Mouse (Mus musculus) kidney, adult 2 months (tissue): Measurements from ENCODE around the gene Vars. TPM values are rescaled to one million over a fixed set of nuclear protein-coding genes. Genes with fewer than 3 reads are reported as not detected.
"Not testable (repeated sequence)": the region's sequence is repeated elsewhere in the genome, so short reads cannot be mapped to it uniquely, and the experiment has no call there.

Source experiments
- DNase-seq: peaks from one replicate; pipeline ENCODE4 v3.0.0; 2021
- H3K27ac ChIP-seq: fragments of 200-500 bp; 2 replicates; pipeline ENCODE4 v1.5.1; 2012; ENCODE audit warnings: low read depth, low read length, control low read depth, inconsistent platforms; ENCODE audit not compliant: insufficient read depth
- H3K27me3 ChIP-seq: fragments of 200-500 bp; replicated peaks from 2 replicates; pipeline ENCODE4 v1.6.1; 2012; ENCODE audit warnings: mild to moderate bottlenecking, moderate library complexity, low read length, inconsistent platforms; ENCODE audit not compliant: control insufficient read depth, insufficient read depth
- H3K36me3 ChIP-seq: fragments of 200-500 bp; 2 replicates; pipeline ENCODE4 v1.6.1; 2012; ENCODE audit warnings: mild to moderate bottlenecking, moderate library complexity, low read length, inconsistent platforms; ENCODE audit not compliant: control insufficient read depth, insufficient read depth
- H3K4me1 ChIP-seq: fragments of 200-500 bp; 2 replicates; pipeline ENCODE4 v1.6.1; 2011; ENCODE audit warnings: low read length; ENCODE audit not compliant: control insufficient read depth, insufficient read depth
- H3K4me3 ChIP-seq: fragments of 200-500 bp; 2 replicates; pipeline ENCODE4 v1.5.1; 2011; ENCODE audit warnings: mild to moderate bottlenecking, low read depth, low read length, control low read depth; ENCODE audit not compliant: insufficient read depth
- CTCF ChIP-seq: fragments of 200-500 bp; conservative IDR thresholded peaks from 2 replicates; pipeline ENCODE4 v1.5.1; 2011; ENCODE audit warnings: low read depth, mild to moderate bottlenecking, control low read depth, low read length, moderate library complexity, mixed read lengths; ENCODE audit not compliant: insufficient read depth, insufficient read length
- POLR2A ChIP-seq: fragments of 200-500 bp; IDR thresholded peaks from one replicate; pipeline ENCODE4 v1.6.1; 2011; ENCODE audit warnings: low read depth, low read length, control low read depth
- WGBS: fragments of 180-500 bp; shearing (Covaris S2); methylation state at CpG from one replicate; pipeline ENCODE4 v1.1.7; 2018; 5-methylcytosine and 5-hydroxymethylcytosine counted together
- polyA plus RNA-seq: library from polyadenylated mRNA; depleted of rRNA; stranded (reverse); fragments of >200 nt; gene quantifications from 2 replicates; pipeline ENCODE4 v1.2.3, GENCODE M21; 2012

The Vars gene
- polyA plus RNA-seq, 1 experiment, result 52.5 TPM

DNA sequence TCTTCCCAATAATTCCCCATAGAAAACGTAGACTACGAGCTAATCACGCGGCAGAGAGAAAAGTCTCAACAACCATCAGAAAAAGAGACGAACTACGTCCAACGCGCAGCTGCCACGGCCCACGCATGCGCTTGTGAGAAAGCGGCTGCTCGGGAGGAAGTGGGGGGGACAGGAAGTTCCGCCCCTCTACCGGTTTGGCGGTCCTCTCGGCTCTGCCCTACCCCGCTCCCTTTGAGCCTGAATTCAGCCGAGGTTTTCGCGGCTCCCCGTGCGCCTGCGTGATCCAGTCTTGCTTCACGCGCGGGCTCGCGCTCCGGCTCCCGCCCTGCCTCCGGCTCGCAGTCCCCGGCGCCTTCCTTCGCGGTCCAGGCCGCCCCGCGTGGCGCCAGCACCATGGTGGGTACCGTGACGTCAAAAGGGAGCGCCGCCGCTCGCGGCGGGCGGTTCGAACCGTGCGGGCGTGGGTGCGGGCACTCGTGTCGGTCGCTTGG, 19.1 kb upstream of the Vars start, which contains the start of gene Lsm2:
TSS of gene Lsm2 (plus strand) at position 173 of the 491 bp plus-strand sequence.
- WGBS, result under 1% methylated on average over 58 of the region's 58 CpGs
- peak within 1 kb of the TSS; percentile 81 for H3K4me3 ChIP-seq
- peaks cover 15% of the 10 kb centered on the region; the same call in 1 of the 2 replicates for H3K4me1 ChIP-seq
- H3K27ac ChIP-seq, result peak within 1 kb of the TSS; percentile 93
- no peaks in the 10 kb centered on the region for H3K36me3 ChIP-seq
- H3K27me3 ChIP-seq, result no peaks in the 10 kb centered on the region
- peak; percentile 96 for DNase-seq
- TF ChIP-seq POLR2A (peak; percentile 86), CTCF (no peak)

DNA sequence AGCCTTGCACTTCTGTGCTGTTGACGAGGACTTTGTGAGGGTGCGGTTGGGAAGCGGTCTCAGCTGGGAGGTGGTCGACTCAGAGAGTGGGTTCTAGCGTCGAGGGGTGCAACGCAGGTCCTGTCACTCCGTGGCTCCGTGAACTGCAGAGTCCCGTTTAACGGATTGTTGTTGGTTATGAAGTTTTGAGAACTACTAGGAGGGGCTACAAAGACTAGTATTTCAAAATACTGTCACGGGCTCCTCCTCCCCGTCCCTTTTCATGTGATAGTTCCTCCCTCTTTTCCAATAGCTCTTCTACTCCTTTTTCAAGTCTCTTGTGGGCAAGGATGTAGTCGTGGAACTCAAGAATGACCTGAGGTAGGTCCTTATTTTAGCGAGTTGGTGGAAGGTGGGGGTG, 18.5 kb upstream of the Vars start:
- Histone ChIP-seq H3K4me3 (peak overlapping the region; percentile 81), H3K27me3 (no peaks in the 10 kb centered on the region), H3K27ac (no peak overlapping the region), H3K36me3 (no peaks in the 10 kb centered on the region), H3K4me1 (peaks cover 15% of the 10 kb centered on the region; the same call in 1 of the 2 replicates)
- WGBS, result under 1% methylated on average over 15 of the region's 15 CpGs
- TF ChIP-seq CTCF (no peak), POLR2A (no peak)
- DNase-seq, result no peak

DNA sequence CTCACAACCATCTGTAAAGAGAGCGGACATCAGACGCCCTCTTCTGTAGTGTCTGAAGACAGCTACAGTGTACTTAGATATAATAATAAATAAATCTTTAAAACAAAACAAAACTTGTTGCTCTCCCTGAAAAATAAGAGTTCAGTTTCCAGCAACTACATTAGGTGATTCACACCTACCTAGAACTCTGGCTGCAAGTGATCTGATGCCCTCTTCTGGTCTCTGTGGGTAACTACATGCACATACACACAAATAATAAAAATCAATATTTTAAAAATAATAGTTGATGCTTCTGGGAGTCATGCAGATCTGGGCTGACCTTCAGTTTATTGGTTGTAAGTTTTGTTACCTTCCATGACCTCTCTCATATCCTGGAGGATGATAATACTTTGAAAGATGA, 16.6 kb upstream of the Vars start:
- peaks cover 15% of the 10 kb centered on the region; the same call in 1 of the 2 replicates for H3K4me1 ChIP-seq
- no peaks in the 10 kb centered on the region for H3K36me3 ChIP-seq
- DNase-seq, result peak; percentile 49
- no peak overlapping the region for H3K27ac ChIP-seq
- H3K4me3 ChIP-seq, result no peak overlapping the region
- 69% methylated on average over 2 of the region's 2 CpGs for WGBS
- no peaks in the 10 kb centered on the region for H3K27me3 ChIP-seq
- TF ChIP-seq POLR2A, result no peak
- no peak for TF ChIP-seq CTCF

DNA sequence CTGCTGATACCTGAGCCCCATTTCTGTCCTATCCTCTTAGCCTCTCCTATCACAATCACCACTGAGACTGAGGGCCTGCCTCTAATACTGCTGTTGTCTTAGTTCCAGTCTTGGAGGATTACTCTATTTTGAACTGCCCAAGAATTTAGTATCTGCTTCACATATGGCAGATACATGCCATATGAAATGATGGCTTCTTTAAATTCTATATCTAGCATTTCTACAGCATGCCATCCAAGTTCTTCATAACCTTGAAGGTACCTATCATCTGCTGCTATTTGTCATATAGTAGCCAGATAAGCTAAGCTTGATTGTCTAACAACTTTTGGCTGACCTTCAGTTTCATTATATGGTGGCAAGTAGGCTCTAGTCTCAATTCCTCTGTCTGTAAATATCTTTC, 6.0 kb upstream of the Vars start:
- H3K4me3 ChIP-seq, result no peak overlapping the region
- H3K27me3 ChIP-seq, result no peaks in the 10 kb centered on the region
- H3K27ac ChIP-seq, result no peak overlapping the region
- DNase-seq, result no peak
- no peaks in the 10 kb centered on the region for H3K36me3 ChIP-seq
- TF ChIP-seq CTCF, result no peak
- no peak for TF ChIP-seq POLR2A
- no peaks in the 10 kb centered on the region for H3K4me1 ChIP-seq

GRCm38 (mm10) chr17:34995192-34995591, 5.6 kb upstream of the Vars start:
- not testable (repeated sequence) for H3K36me3 ChIP-seq, H3K4me3 ChIP-seq, H3K27ac ChIP-seq, H3K4me1 ChIP-seq, DNase-seq, H3K27me3 ChIP-seq
- 68% methylated on average over 4 of the region's 4 CpGs for WGBS

DNA sequence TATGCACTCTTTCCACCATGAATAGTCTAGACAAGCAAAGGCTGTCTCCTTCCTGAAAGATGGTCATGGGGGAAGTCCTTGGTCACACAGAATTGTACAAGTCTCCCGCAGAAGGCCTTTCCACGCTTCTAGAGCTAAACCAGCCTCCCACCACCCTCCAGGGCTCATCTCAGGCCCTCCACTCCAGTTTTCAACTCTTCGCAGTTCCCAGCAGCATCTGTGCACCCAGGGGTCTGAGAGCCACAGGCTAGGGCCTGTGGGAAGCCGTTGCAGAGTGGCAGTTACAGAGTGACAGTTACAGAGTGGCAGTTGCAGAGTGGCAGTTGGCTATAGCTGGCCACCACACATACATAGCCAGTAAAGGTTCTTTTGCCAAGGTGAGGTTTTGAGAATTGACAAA, 4.9 kb upstream of the Vars start:
- WGBS, result 94% methylated on average over 4 of the region's 4 CpGs
- H3K4me1 ChIP-seq, H3K27me3 ChIP-seq, H3K27ac ChIP-seq, H3K4me3 ChIP-seq, DNase-seq, H3K36me3 ChIP-seq: not testable (repeated sequence)

- TF ChIP-seq CTCF (no peak), POLR2A (no peak)
- H3K27me3 ChIP-seq, result no peaks in the 10 kb centered on the region
- DNase-seq, result no peak
- H3K4me1 ChIP-seq, result no peaks in the 10 kb centered on the region
- WGBS, result 77% methylated on average over 13 of the region's 14 CpGs
- H3K36me3 ChIP-seq, result no peaks in the 10 kb centered on the region
- H3K4me3 ChIP-seq, result no peak overlapping the region
- H3K27ac ChIP-seq, result no peak overlapping the region
These were observed 4.2 kb upstream of the Vars start for GRCm38 (mm10) chr17:34996411-34997141.
